ENCODE assay signal across 9 mouse cellular contexts in the genomic region with DNA sequence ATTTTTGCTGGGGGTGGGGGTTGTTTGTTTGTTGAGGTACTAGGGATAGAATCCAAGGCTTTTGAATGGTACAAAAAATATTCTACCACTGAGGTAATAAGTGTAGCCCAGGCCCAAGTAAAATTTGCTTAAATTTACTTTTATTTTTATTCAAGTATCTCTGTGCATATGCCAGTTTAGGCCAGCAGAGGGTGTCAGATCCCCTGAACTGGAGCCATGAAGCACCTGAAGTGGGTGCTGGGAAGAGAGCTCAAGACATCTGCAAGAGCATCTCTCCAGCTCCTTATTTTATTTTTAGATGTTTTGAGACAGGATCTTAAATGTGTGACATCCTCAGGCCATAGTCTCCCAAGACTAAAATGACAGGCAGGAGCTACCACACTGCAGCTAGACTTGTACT. TPM values are rescaled to one million over a fixed set of nuclear protein-coding genes. Genes with fewer than 3 reads are reported as not detected.
DNase-seq lines count a peak whose midpoint lies in the region; ATAC-seq and TF ChIP-seq lines count a peak whose summit lies in the region.
"Had no signal": no experiment of that assay in that cellular context is flagged by ENCODE, and none has a peak within 500 bp of the region (broad histone marks: within the 10 kb centered on the region; RNA-seq: fewer than 3 reads in every experiment).

No protein-coding gene starts in this region.

- no peak for ATAC-seq in forebrain, embryonic 14.5 days
- no peak for ATAC-seq in forebrain, embryonic 15.5 days (replicated peaks)
- ATAC-seq in midbrain, postnatal 0 days (ENCODE audit: low FRiP score) = no peak
- ATAC-seq in midbrain, embryonic 15.5 days (replicated peaks) = no peak
- ATAC-seq in hindbrain, embryonic 14.5 days (ENCODE audit: low FRiP score) = no peak

- no peaks in the 10 kb centered on the region for H3K4me1 ChIP-seq in forebrain, embryonic 14.5 days (ENCODE audit: control insufficient read depth, insufficient read depth, low read length)
- H3K4me1 ChIP-seq in forebrain, embryonic 15.5 days = no peaks in the 10 kb centered on the region
- no peaks in the 10 kb centered on the region for H3K4me1 ChIP-seq in midbrain, postnatal 0 days (ENCODE audit: insufficient read depth, low read length)
- H3K4me1 ChIP-seq in midbrain, embryonic 15.5 days = no peaks in the 10 kb centered on the region
- no peaks in the 10 kb centered on the region for H3K4me1 ChIP-seq in hindbrain, embryonic 14.5 days (replicated peaks; ENCODE audit: control insufficient read depth, insufficient read depth, low read length)

- H3K36me3 ChIP-seq in forebrain, embryonic 14.5 days (ENCODE audit: control insufficient read depth, insufficient read depth, low read length) = peaks cover 64% of the 10 kb centered on the region
- peaks cover 67% of the 10 kb centered on the region for H3K36me3 ChIP-seq in forebrain, embryonic 15.5 days
- peaks cover 55% of the 10 kb centered on the region for H3K36me3 ChIP-seq in midbrain, postnatal 0 days (ENCODE audit: insufficient read depth, low read length)
- peaks cover 61% of the 10 kb centered on the region for H3K36me3 ChIP-seq in midbrain, embryonic 15.5 days (replicated peaks)
- H3K36me3 ChIP-seq in hindbrain, embryonic 14.5 days (replicated peaks; ENCODE audit: control insufficient read depth, insufficient read depth) = peaks cover 71% of the 10 kb centered on the region

- H3K4me3 ChIP-seq in forebrain, embryonic 14.5 days (ENCODE audit: low read depth, low read length) = no peak overlapping the region
- no peak overlapping the region for H3K4me3 ChIP-seq in forebrain, embryonic 15.5 days
- no peak overlapping the region for H3K4me3 ChIP-seq in midbrain, postnatal 0 days (ENCODE audit: low read depth, low read length)
- H3K4me3 ChIP-seq in midbrain, embryonic 15.5 days = no peak overlapping the region
- H3K4me3 ChIP-seq in hindbrain, embryonic 14.5 days (replicated peaks; ENCODE audit: low read length) = no peak overlapping the region
- H3K4me3 ChIP-seq: myocyte had no signal

- no peak overlapping the region for H3K4me2 ChIP-seq in forebrain, embryonic 14.5 days (ENCODE audit: low read length)
- no peak overlapping the region for H3K4me2 ChIP-seq in forebrain, embryonic 15.5 days (replicated peaks)
- H3K4me2 ChIP-seq in midbrain, postnatal 0 days (ENCODE audit: low read depth, low read length, poor library complexity, severe bottlenecking) = no peak overlapping the region
- H3K4me2 ChIP-seq in midbrain, embryonic 15.5 days = no peak overlapping the region
- H3K4me2 ChIP-seq in hindbrain, embryonic 14.5 days (replicated peaks) = no peak overlapping the region

- no peaks in the 10 kb centered on the region for H3K9me3 ChIP-seq in forebrain, embryonic 14.5 days (replicated peaks; ENCODE audit: control insufficient read depth, low read length)
- no peaks in the 10 kb centered on the region for H3K9me3 ChIP-seq in forebrain, embryonic 15.5 days
- no peaks in the 10 kb centered on the region for H3K9me3 ChIP-seq in midbrain, postnatal 0 days (ENCODE audit: low read length)
- no peaks in the 10 kb centered on the region for H3K9me3 ChIP-seq in midbrain, embryonic 15.5 days
- no peaks in the 10 kb centered on the region for H3K9me3 ChIP-seq in hindbrain, embryonic 14.5 days (ENCODE audit: control insufficient read depth, low read length)

- H3K27me3 ChIP-seq in forebrain, embryonic 14.5 days (replicated peaks; ENCODE audit: control insufficient read depth, insufficient read depth, low read length) = no peaks in the 10 kb centered on the region
- no peaks in the 10 kb centered on the region for H3K27me3 ChIP-seq in forebrain, embryonic 15.5 days
- no peaks in the 10 kb centered on the region for H3K27me3 ChIP-seq in midbrain, postnatal 0 days (ENCODE audit: insufficient read depth, low read length)
- H3K27me3 ChIP-seq in midbrain, embryonic 15.5 days (replicated peaks) = no peaks in the 10 kb centered on the region
- H3K27me3 ChIP-seq in hindbrain, embryonic 14.5 days (ENCODE audit: control insufficient read depth, insufficient read depth, low read length) = no peaks in the 10 kb centered on the region

- H3K27ac ChIP-seq in forebrain, embryonic 14.5 days (ENCODE audit: low read depth, low read length) = no peak overlapping the region
- no peak overlapping the region for H3K27ac ChIP-seq in forebrain, embryonic 15.5 days (replicated peaks)
- H3K27ac ChIP-seq in midbrain, postnatal 0 days (ENCODE audit: low read depth, low read length) = no peak overlapping the region
- H3K27ac ChIP-seq in midbrain, embryonic 15.5 days = no peak overlapping the region
- no peak overlapping the region for H3K27ac ChIP-seq in hindbrain, embryonic 14.5 days

- TF ChIP-seq CTCF in midbrain, postnatal 0 days (IDR thresholded peaks at IDR 0.05) = peak; percentile 69

- no peak overlapping the region for H3K9ac ChIP-seq in forebrain, embryonic 14.5 days (ENCODE audit: low read length)
- H3K9ac ChIP-seq in forebrain, embryonic 15.5 days (replicated peaks) = no peak overlapping the region
- H3K9ac ChIP-seq in midbrain, postnatal 0 days (replicated peaks; ENCODE audit: low read length, poor library complexity, severe bottlenecking) = no peak overlapping the region
- no peak overlapping the region for H3K9ac ChIP-seq in midbrain, embryonic 15.5 days
- no peak overlapping the region for H3K9ac ChIP-seq in hindbrain, embryonic 14.5 days

- peak; percentile 42 for DNase-seq in forebrain, embryonic 14.5 days (ENCODE audit: low spot score)
- DNase-seq in midbrain, postnatal 0 days (ENCODE audit: low spot score) = peak; percentile 50
- DNase-seq in c-Kit-positive CD71-positive TER-119-negative erythroid progenitor cells, embryonic 14.5 days (ENCODE audit: low read depth) = peak; percentile 33
- DNase-seq in retina, embryonic 14.5 days (ENCODE audit: low spot score) = peak; percentile 45
- DNase-seq in gastrocnemius, postnatal 4 days (ENCODE audit: low spot score in 2 of 2) = no peak
- no peak for DNase-seq in hindbrain, embryonic 14.5 days (ENCODE audit: low spot score)

RNA-seq across cellular contexts. Expression of a gene that starts 15.8 kb away (rescaled TPM):
- 73.7 and 77.7 TPM in 2 replicates for polyA plus RNA-seq in forebrain, embryonic 14.5 days (2014; fragmentation: Nextera tagmentation; extraction: Ambion mirVana)
- 62.4 and 62.9 TPM in 2 replicates for polyA plus RNA-seq in forebrain, embryonic 15.5 days (2015; fragmentation: Nextera tagmentation; extraction: Ambion mirVana)
- total RNA-seq in midbrain, postnatal 0 days (2014; rRNA removed) = 145 and 157 TPM in 2 replicates
- 58.9 and 60.9 TPM in 2 replicates for polyA plus RNA-seq in midbrain, postnatal 0 days (2015; fragmentation: Nextera tagmentation; extraction: Ambion mirVana)
- 66.9 and 69.4 TPM in 2 replicates for polyA plus RNA-seq in midbrain, embryonic 15.5 days (2015; fragmentation: Nextera tagmentation; extraction: Ambion mirVana)
- 10 to 100 TPM; 87.1 to 87.8 TPM for total RNA-seq in gastrocnemius, postnatal 4 days (2021)
- 71.9 and 76.7 TPM in 2 replicates for polyA plus RNA-seq in hindbrain, embryonic 14.5 days (2014; fragmentation: Nextera tagmentation; extraction: Ambion mirVana)

RNA-seq across cellular contexts. Expression of a gene that starts 34.0 kb away (rescaled TPM):
- polyA plus RNA-seq in forebrain, embryonic 14.5 days (2014; fragmentation: Nextera tagmentation; extraction: Ambion mirVana) = 54.9 and 63.7 TPM in 2 replicates
- polyA plus RNA-seq in forebrain, embryonic 15.5 days (2015; fragmentation: Nextera tagmentation; extraction: Ambion mirVana) = 71.6 and 73.6 TPM in 2 replicates
- total RNA-seq in midbrain, postnatal 0 days (2014; rRNA removed) = 44.2 and 53.5 TPM in 2 replicates
- polyA plus RNA-seq in midbrain, postnatal 0 days (2015; fragmentation: Nextera tagmentation; extraction: Ambion mirVana) = 80.2 and 81.3 TPM in 2 replicates
- polyA plus RNA-seq in midbrain, embryonic 15.5 days (2015; fragmentation: Nextera tagmentation; extraction: Ambion mirVana) = 90.6 and 91.4 TPM in 2 replicates
- 10 to 100 TPM; 29.4 to 30.5 TPM for total RNA-seq in gastrocnemius, postnatal 4 days (2021)
- polyA plus RNA-seq in hindbrain, embryonic 14.5 days (2014; fragmentation: Nextera tagmentation; extraction: Ambion mirVana) = 83.7 and 84.4 TPM in 2 replicates

Comparison
In these comparisons a context has a peak if more than half of its experiments do, and no peak if none do; other contexts are left out.
1. DNase-seq: peak in forebrain, embryonic 14.5 days (single experiment), midbrain, postnatal 0 days (single experiment), c-Kit-positive CD71-positive TER-119-negative erythroid progenitor cells, embryonic 14.5 days (single experiment) and retina, embryonic 14.5 days (single experiment); none in gastrocnemius, postnatal 4 days (0 of 2) and hindbrain, embryonic 14.5 days (single experiment).